Mouse (Mus musculus): ENCODE data around the gene Mrpl18. TPM values are rescaled to one million over a fixed set of nuclear protein-coding genes. Genes with fewer than 3 reads are reported as not detected.
"Not testable (repeated sequence)": the region's sequence is repeated elsewhere in the genome, so short reads cannot be mapped to it uniquely, and the experiment has no call there.

Gene Mrpl18
- total RNA-seq, 2 experiments from 2014 or later = 159 to 170 TPM

GRCm38 (mm10) chr17:12915488-12915880 is 661 bp downstream of the Mrpl18 start, which contains the start of gene Tcp1:
Tcp1 (plus strand) TSS chr17:12915701.
- DNase-seq = no peak
- intact Hi-C loops (cut with DNase I) = loop anchor here (2.0 to 5.0 kb wide), 3 partner anchors 35 to 77 kb away; partner anchors contain the start of genes Acat2 and Wtap

GRCm38 (mm10) chr17:12910391-12910790 is 5.8 kb downstream of the Mrpl18 start:
- intact Hi-C loops (cut with DNase I) = no loop called here
- DNase-seq = no peak

- intact Hi-C loops (cut with DNase I) = no loop called here
- no peak for DNase-seq
These were observed 6.5 kb downstream of the Mrpl18 start, which contains the start of gene Pnldc1 for GRCm38 (mm10) chr17:12909361-12910280. Pnldc1 (minus strand) TSS chr17:12910230.

- intact Hi-C loops (cut with DNase I) = no loop called here
These were observed 9.7 kb downstream of the Mrpl18 start for GRCm38 (mm10) chr17:12906436-12906835.

GRCm38 (mm10) chr17:12905810-12906209 is 10.3 kb downstream of the Mrpl18 start:
- intact Hi-C loops (cut with DNase I) = no loop called here
- DNase-seq = no peak

More at GRCm38 (mm10) chr17:12906436-12906835, 9.7 kb downstream of the Mrpl18 start:
- no peak for DNase-seq

GRCm38 (mm10) chr17:12904349-12904748 is 11.8 kb downstream of the Mrpl18 start:
- intact Hi-C loops (cut with DNase I) = no loop called here
- DNase-seq = no peak

GRCm38 (mm10) chr17:12903372-12904333 is 12.5 kb downstream of the Mrpl18 start:
- DNase-seq = no peak
- intact Hi-C loops (cut with DNase I) = no loop called here

GRCm38 (mm10) chr17:12902291-12902690 is 13.9 kb downstream of the Mrpl18 start:
- intact Hi-C loops (cut with DNase I) = no loop called here
- no peak for DNase-seq

- DNase-seq; intact Hi-C loops (cut with DNase I): not testable (repeated sequence)
These were observed 17.5 kb downstream of the Mrpl18 start for GRCm38 (mm10) chr17:12898607-12899006.

- no peak for DNase-seq
- intact Hi-C loops (cut with DNase I) = no loop called here
These were observed 18.5 kb downstream of the Mrpl18 start for GRCm38 (mm10) chr17:12897674-12898073.

- DNase-seq = no peak
- intact Hi-C loops (cut with DNase I) = no loop called here
These were observed 24.1 kb downstream of the Mrpl18 start for GRCm38 (mm10) chr17:12892033-12892432.

- no peak for DNase-seq
- intact Hi-C loops (cut with DNase I) = no loop called here
These were observed 25.1 kb downstream of the Mrpl18 start for GRCm38 (mm10) chr17:12891054-12891453.

GRCm38 (mm10) chr17:12887021-12887775 is 28.9 kb downstream of the Mrpl18 start:
- DNase-seq = peak; percentile 75 to 79
- intact Hi-C loops (cut with DNase I) = no loop called here

- intact Hi-C loops (cut with DNase I) = no loop called here
These were observed 29.5 kb downstream of the Mrpl18 start for GRCm38 (mm10) chr17:12886620-12887019.

GRCm38 (mm10) chr17:12881216-12881615 is 34.9 kb downstream of the Mrpl18 start:
- intact Hi-C loops (cut with DNase I) = loop anchor here (2.0 to 5.0 kb wide), 2 partner anchors 34 to 131 kb away; partner anchors contain the start of gene Tcp1

More at GRCm38 (mm10) chr17:12886620-12887019, 29.5 kb downstream of the Mrpl18 start:
- DNase-seq = peak; percentile 18 to 41

GRCm38 (mm10) chr17:12880178-12880577 is 36.0 kb downstream of the Mrpl18 start:
- intact Hi-C loops (cut with DNase I) = loop anchor here (1.0 to 5.0 kb wide), 3 partner anchors 35 to 132 kb away; partner anchors contain the start of gene Tcp1
- peak; percentile 90 to 91 for DNase-seq

More at GRCm38 (mm10) chr17:12881216-12881615, 34.9 kb downstream of the Mrpl18 start:
- no peak for DNase-seq

- no peak for DNase-seq
- intact Hi-C loops (cut with DNase I) = no loop called here
These were observed 40.4 kb downstream of the Mrpl18 start, which contains the start of gene Mrgprh for GRCm38 (mm10) chr17:12875734-12876133. Mrgprh (plus strand) TSS chr17:12876034.

GRCm38 (mm10) chr17:12872275-12873028 is 43.7 kb downstream of the Mrpl18 start:
- intact Hi-C loops (cut with DNase I) = no loop called here
- no peak for DNase-seq

- DNase-seq = no peak
- intact Hi-C loops (cut with DNase I) = no loop called here
These were observed 47.5 kb downstream of the Mrpl18 start for GRCm38 (mm10) chr17:12868640-12869039.

All from heart, postnatal 10 days (tissue).